Mouse (Mus musculus): Measurements from ENCODE around the gene Ssr4. TPM values are rescaled to one million over a fixed set of nuclear protein-coding genes. Genes with fewer than 3 reads are reported as not detected.
A peak's percentile ranks its signal among the peaks of the same experiment; 100 is the strongest.
"Not testable (repeated sequence)": the region's sequence is repeated elsewhere in the genome, so short reads cannot be mapped to it uniquely, and the experiment has no call there.

Ssr4 gene
- total RNA-seq (2021): 10 to 100 TPM; 83.9 to 88.9 TPM

DNA sequence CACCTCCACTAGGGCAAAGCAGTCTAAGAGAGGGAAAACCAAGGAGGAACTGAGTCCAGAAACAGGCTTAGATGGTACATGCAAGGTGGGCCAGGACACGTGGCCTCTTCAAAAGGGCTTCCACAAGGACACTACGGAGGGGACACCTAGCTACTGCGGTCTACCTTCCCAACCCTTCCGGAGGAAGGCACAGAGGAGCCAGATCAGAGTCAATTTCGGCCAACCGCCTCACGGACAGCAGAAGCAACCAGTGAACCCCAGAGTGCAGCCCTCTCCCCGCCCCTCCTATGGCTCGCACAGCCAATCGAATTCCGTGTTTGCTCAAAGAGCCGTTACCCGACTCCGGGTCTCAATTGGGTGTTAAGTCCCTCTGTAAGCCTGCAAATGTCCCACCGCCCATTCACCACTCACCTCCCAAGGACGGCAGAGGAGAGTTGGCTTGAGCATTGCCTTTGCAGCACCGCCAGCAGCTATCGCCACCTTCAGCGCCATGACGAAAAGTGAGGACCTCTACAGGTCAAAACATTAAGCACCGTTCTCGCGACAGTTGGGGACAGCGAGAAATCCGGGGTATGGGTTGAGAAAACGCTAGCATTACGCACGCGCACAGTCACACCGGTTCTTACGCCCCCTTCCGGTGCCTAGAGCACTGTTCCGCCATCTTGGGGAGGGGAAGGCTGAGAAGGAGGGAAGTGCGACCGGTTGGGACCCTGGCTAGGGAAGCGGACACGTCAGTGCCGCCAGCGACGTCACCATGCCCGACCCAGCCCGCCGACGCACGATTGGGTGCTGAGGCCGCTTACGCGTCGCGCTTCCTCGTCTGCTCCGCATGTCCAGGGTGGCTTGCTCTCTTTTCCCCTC, at the start of gene Ssr4, which contains the start of gene Idh3g:
Gene Ssr4 (plus strand): TSS at position 665 of the 861 bp plus-strand sequence.
Gene Idh3g (minus strand): TSS at position 534 of the 861 bp plus-strand sequence.
- peak; percentile 91 to 93 for DNase-seq

GRCm38 (mm10) chrX:73738155-73738554, 48.7 kb upstream of the Ssr4 start:
- no peak for DNase-seq

DNA sequence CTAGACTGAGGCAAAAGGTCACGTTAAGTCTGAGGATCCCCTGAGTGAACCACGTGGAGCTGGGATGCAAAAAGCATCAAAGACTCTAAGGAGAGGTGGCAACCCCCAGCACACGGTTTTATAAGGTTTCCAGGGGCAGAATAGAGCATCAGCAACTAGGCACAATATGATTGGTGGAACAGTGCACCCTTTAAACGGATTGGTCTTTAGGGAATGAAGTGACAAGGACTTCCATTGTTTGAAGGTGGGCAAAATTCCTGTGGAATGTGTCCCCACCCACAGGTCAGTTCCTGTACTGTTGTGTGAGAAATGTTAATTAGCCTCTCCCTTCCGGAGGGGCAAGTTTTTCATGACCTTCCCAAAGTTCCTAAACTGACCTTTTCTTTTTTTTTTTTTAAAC, 47.7 kb upstream of the Ssr4 start:
- DNase-seq: no peak

DNA sequence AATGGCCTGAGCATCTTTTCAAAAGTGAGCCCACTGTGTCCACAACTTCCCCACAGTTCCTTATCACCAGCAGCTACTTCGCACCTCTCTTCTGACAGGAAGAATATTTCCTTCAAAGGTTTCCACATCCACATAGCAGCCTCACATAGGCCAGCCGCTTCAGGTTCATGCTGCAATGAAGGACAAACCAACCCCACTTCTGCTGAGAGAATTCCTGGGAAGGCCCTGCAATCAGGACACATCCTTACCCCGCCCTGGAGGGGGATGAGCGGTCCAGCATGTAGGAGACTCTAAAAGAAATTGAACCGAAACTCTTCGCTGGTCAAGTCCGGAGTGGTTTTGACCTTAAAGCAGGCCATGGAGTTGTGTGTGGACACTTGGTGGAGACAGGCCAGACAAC, 47.0 kb upstream of the Ssr4 start:
- not testable (repeated sequence) for DNase-seq

- no peak for DNase-seq
Observed at GRCm38 (mm10) chrX:73744774-73745481, 41.9 kb upstream of the Ssr4 start.

DNA sequence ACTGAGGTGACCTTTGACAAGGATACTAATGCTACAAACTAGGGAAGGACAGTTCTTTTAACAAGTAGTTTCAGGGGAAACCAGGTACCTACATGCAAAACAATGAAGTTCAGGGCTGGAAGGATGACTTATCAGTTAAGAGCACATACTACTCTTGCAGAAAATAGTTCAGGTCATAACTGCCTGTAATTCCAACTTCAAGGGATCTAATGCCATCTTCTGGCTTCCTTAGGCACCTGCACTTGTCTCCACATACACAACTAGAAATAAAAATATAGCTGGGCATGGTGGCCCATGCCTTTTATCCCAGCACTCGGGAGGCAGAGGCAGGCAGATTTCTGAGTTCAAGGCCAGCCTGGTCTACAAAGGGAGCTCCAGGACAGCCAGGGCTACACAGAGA, 37.9 kb upstream of the Ssr4 start:
- DNase-seq: no peak

DNA sequence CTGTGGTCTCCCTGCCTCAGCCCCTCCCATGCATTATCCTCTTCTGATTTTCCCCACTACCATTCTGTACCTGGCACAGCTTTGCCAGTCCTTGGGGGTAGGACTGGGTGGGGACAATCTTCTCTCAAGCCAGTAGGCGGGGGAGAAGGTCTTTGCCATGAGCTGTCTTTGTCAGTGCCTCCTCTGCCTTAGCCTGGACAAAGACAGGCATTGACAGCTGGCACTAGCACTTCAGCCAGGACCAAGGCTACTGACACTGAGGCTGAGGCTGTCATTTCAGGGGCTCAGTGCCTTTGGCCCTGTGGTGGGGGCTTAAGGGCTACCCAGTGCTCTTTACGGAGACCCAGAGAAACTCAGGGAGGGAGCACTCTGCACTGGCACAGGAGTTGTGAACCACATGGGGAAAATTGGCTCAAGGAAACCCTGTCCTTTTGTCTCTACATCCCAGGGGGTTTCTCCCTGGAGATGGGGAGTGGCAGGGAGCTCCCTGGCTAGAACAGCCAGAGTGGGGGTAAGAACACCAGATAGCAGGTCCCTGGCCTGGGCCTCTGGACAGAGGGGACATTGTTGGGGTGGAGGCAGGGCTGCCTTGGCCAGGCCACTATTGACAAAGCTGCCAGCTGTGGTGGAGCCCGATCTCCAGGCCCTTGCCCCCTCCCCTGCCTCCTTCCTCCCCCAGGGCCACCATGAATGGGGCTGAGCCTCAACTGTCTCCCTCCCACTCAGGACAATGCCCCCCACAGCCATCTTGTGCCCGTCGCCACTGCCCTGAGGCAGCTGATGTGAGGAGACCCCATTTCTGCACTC, 30.3 kb upstream of the Ssr4 start, which contains the start of gene Plxnb3:
Gene Plxnb3 (plus strand): TSS at position 757 of the 807 bp plus-strand sequence.
- peak; percentile 27 for DNase-seq

DNA sequence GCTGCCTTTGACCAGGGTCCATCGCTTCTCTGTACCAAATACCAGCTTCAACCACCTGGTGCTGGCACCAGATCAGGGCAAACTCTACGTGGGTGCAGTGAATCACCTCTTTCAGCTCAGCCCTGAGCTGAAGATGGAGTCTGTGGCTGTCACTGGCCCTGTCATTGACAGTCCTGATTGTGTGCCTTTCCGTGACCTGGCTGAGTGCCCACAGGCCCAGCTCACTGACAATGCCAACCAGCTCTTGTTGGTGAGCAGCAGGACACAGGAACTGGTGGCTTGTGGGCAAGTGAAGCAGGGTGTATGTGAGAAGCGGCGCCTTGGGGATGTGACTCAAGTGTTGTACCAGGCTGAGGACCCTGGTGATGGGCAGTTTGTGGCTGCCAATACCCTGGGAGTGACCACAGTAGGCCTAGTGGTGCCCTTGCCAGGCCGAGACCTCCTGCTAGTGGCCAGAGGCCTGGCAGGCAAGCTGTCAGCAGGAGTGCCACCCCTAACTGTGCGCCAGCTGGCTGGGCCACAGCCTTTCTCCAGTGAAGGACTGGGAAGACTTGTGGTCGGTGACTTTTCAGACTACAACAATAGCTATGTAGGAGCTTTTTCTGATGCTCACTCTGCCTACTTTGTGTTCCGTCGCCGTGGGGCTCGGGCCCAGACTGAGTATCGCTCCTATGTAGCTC, 28.1 kb upstream of the Ssr4 start:
- peak in 1 of 2 experiments; percentile 29 for DNase-seq

DNA sequence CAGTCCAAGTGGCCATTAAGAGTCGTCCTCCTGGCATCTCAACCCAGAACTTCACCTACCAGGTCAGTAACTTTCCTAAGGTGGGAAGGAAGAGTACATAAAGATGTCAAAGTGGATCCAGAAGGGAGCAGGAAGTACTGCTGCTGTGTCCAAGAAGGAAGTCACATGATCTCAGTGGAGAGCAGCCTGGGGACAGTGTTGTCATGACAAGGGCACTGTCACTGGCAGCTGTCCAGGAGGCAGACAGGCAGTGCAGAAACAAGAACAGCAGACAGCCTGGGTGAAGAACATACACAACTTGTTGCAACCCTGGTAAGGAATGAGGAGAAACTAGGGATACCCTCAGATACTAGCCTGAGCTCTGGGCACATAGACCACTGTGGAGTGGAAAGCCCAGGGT, 21.5 kb upstream of the Ssr4 start:
- DNase-seq: no peak

DNA sequence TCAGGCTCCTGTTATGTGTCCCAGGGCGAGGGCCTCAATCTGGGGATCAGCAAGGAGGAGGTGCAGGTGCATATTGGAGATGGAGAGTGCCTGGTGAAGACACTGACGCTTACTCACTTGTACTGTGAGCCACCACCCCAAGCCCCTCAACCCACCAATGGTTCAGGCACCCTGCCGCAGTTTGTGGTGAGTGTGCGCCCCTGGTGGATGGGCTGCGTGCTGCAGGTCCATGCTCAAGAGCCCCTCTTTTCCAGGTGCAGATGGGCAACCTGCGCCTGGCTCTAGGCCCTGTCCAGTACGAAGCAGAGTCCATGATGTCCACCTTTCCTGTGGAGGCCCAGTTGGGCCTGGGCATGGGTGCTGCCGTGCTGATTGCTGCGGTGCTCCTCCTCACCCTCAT, 19.6 kb upstream of the Ssr4 start:
- no peak for DNase-seq

GRCm38 (mm10) chrX:73774168-73774760, 12.6 kb upstream of the Ssr4 start, which contains the start of gene Srpk3:
Srpk3 (plus strand) TSS chrX:73774405.
- DNase-seq: no peak

DNA sequence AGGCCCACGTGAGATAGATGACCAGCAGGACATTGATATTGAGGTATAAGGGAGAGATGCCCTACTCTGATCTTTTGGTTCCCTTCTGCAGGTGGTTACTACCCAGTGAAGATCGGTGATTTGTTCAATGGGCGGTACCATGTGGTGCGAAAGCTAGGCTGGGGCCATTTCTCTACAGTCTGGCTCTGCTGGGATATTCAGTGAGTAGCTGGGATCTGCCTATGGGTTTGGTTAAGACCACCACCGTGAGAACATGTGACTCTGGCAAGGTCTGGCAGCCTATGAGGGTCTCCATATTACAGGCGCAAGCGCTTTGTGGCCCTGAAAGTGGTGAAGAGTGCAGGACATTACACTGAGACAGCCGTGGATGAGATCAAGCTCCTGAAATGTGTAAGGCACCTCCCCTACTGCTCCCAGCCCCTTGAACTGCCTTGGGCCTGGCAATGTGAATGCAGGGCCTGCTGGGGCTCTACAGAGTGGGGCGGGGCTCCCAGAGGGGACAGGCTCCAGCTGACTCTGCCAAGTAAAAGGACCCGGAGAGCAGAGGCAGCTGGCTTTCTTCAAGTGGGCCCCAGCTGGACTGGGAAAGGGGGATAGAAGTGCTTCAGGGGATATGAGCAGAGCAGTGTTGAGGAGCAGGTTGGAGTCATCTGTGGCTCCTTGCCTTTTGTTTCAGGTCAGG, 11.9 kb upstream of the Ssr4 start:
- no peak for DNase-seq

- no peak for DNase-seq
Observed at GRCm38 (mm10) chrX:73782227-73782626, 4.6 kb upstream of the Ssr4 start.

- no peak for DNase-seq
Observed at GRCm38 (mm10) chrX:73785666-73786065, 1.2 kb upstream of the Ssr4 start.

GRCm38 (mm10) chrX:73787225-73787558, 364 bp downstream of the Ssr4 start:
- DNase-seq: no peak

DNA sequence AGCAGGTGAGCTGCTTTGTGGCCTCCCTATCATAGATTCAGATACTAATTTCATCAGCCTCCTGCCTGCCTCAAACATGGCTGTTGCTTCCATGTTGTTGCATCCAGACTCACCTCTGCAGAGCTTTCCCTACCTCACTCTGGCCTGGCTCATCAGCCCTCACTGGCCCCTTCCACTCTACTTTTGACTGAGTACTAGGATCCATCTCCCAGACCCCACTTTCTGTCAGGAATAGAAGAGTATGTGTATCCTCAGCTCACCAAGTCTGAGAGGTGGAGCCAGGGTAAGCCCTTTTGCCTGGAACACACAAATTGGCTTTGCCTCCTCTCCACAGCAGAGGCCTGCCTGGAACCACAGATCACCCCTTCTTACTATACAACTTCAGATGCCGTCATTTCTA, 1.7 kb downstream of the Ssr4 start:
- no peak for DNase-seq

- DNase-seq: no peak
Observed at GRCm38 (mm10) chrX:73793039-73793438, 6.2 kb downstream of the Ssr4 start.

DNA sequence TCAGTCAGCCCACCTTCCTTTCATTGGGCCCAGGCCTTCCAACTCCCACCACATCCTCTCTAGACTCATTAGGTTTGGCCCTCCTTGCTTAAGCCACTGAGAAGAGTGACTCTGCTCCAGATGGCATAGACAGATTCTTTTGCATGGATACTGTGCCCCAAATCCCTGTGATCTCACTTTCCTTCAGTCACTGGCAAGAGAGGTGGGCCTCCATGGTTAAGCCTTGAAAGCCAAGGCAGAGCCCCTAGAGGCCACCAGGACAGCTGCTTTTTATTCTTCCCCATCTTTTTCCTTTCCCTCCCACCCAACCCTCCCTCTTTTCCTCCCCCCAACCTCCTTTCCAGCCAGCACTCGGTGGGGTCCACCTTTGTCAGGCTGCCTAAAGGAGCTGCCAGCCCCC, 6.7 kb downstream of the Ssr4 start:
- DNase-seq: no peak

- no peak for DNase-seq
Observed at GRCm38 (mm10) chrX:73797511-73797910, 10.7 kb downstream of the Ssr4 start.

- no peak for DNase-seq
Observed at GRCm38 (mm10) chrX:73798502-73798901, 11.7 kb downstream of the Ssr4 start.

DNA sequence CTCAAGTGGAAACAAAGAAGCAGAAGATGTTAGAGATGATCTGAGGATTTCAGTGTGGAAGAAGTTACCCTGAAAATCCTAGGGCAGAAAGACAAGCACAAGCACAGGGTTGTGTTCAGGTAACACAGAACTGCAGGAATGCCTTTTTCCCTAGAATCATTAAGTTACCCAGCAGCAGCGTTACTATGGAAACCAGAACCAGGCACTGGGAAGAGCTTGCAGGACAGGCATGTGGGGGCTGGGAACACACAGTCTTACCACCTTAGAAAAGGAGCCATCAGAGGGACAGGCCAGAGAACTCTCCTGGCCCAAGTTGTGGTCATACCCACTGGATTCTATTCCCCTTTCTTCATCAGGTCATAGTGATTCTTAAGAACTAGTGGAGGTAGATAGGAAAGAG, 19.0 kb downstream of the Ssr4 start:
- DNase-seq: no peak

Data from layer of hippocampus, postnatal 36 days (tissue).